Mouse (Mus musculus) hematopoietic stem cell, adult 5-6 weeks (primary cell): ENCODE measurements around the gene Ttc28. TPM values are rescaled to one million over a fixed set of nuclear protein-coding genes. Genes with fewer than 3 reads are reported as not detected.

Experiments used
- ATAC-seq, 2 experiments: fragments of 125-278 bp in 1 of 2; replicated peaks in 1 of 2; 2 replicates each; pipeline ENCODE4 v1.8.0; 2016 to 2017; ENCODE audit warnings: inconsistent platforms in 2 of 2, mild to moderate bottlenecking in 2 of 2, moderate number of reproducible peaks in 2 of 2, low read depth in 1 of 2, moderate TSS enrichment in 1 of 2; ENCODE audit not compliant: low FRiP score in 2 of 2, poor library complexity in 2 of 2, severe bottlenecking in 2 of 2, insufficient read depth in 1 of 2, low TSS enrichment in 1 of 2
- total RNA-seq: library from RNA; stranded (forward); fragments of 172-1452, 232-1000 nt; gene quantifications from 2 replicates; pipeline ENCODE4 v1.2.3, GENCODE M21; 2017

The Ttc28 gene
- total RNA-seq, 1 experiment from 2014 or later: 2.3 TPM

- no peak for ATAC-seq
Measured at GRCm38 (mm10) chr5:111179651-111180050, 300.0 kb downstream of the Ttc28 start.

GRCm38 (mm10) chr5:111180091-111181053 is 300.8 kb downstream of the Ttc28 start:
- ATAC-seq: no peak

GRCm38 (mm10) chr5:111181204-111181912 is 301.8 kb downstream of the Ttc28 start:
- ATAC-seq: no peak

GRCm38 (mm10) chr5:111186600-111186999 is 307.0 kb downstream of the Ttc28 start:
- no peak for ATAC-seq

- ATAC-seq: no peak
Measured at GRCm38 (mm10) chr5:111191972-111192371, 312.4 kb downstream of the Ttc28 start.

- no peak for ATAC-seq
Measured at GRCm38 (mm10) chr5:111194829-111195228, 315.2 kb downstream of the Ttc28 start.

- no peak for ATAC-seq
Measured at GRCm38 (mm10) chr5:111195488-111196485, 316.2 kb downstream of the Ttc28 start.

GRCm38 (mm10) chr5:111197727-111198126 is 318.1 kb downstream of the Ttc28 start:
- ATAC-seq: no peak

GRCm38 (mm10) chr5:111200167-111200840 is 320.7 kb downstream of the Ttc28 start:
- 0 out of 4 replicates have a peak, but pooled peaks of 1 of the 2 experiments have one; percentile 32 for ATAC-seq

GRCm38 (mm10) chr5:111200915-111201610 is 321.5 kb downstream of the Ttc28 start:
- ATAC-seq: peak in 1 of 2 experiments; percentile 36; a peak in 1 of 4 replicates

- no peak for ATAC-seq
Measured at GRCm38 (mm10) chr5:111204221-111204620, 324.6 kb downstream of the Ttc28 start.

- ATAC-seq: no peak
Measured at GRCm38 (mm10) chr5:111204976-111205586, 325.5 kb downstream of the Ttc28 start.

GRCm38 (mm10) chr5:111205817-111206216 is 326.2 kb downstream of the Ttc28 start:
- no peak for ATAC-seq

GRCm38 (mm10) chr5:111207924-111208659 is 328.5 kb downstream of the Ttc28 start:
- peak in 1 of 2 experiments; percentile 47; a peak in 1 of 4 replicates for ATAC-seq

GRCm38 (mm10) chr5:111208660-111208969 is 329.0 kb downstream of the Ttc28 start:
- ATAC-seq: peak in 1 of 2 experiments; percentile 30; a peak in 1 of 4 replicates
